Mouse (Mus musculus): ENCODE measurements at regions not wholly inside any gene's neighbourhood (a gene's known extent, or its start where the extent isn't known, plus 50 kb on each side); places are given as distances from the start of the nearest gene placed in this dataset.

GRCm38 (mm10) chr2:57919102-57919731, 78.5 kb upstream of the Galnt5 start:
- TF ChIP-seq CHD2 (IDR thresholded peaks at IDR 0.05; ENCODE audit: low read depth, low read length), result no peak
- TF ChIP-seq ZC3H11A (IDR thresholded peaks at IDR 0.05; ENCODE audit: borderline replicate concordance, low read depth, low read length), result peak; percentile 24; the same call in 1 of the 2 replicates
- TF ChIP-seq ZNF384 (IDR thresholded peaks at IDR 0.05; ENCODE audit: low read depth, low read length), result no peak
- TF ChIP-seq HCFC1 (IDR thresholded peaks at IDR 0.05; ENCODE audit: borderline replicate concordance, insufficient read depth, low read length), result no peak
- no peak for TF ChIP-seq MAFK (IDR thresholded peaks at IDR 0.05; ENCODE audit: insufficient read depth, low read depth, low read length)

All from ES-E14 (cell line).